Mouse (Mus musculus) E14TG2a.4 (cell line): Measurements from ENCODE around the gene Abracl.

ENCODE experiments used
- CTCF ChIP-seq: conservative IDR thresholded peaks from 2 replicates; pipeline ENCODE4 v1.5.1; 2014; ENCODE audit warnings: low read length
- NANOG ChIP-seq: IDR thresholded peaks from 2 replicates; pipeline ENCODE4 v1.6.1; 2014; ENCODE audit warnings: borderline replicate concordance, low read length, mixed read lengths
- POU5F1 ChIP-seq: IDR thresholded peaks from 2 replicates; pipeline ENCODE4 v1.6.1; 2014; ENCODE audit warnings: low read length, borderline replicate concordance

DNA sequence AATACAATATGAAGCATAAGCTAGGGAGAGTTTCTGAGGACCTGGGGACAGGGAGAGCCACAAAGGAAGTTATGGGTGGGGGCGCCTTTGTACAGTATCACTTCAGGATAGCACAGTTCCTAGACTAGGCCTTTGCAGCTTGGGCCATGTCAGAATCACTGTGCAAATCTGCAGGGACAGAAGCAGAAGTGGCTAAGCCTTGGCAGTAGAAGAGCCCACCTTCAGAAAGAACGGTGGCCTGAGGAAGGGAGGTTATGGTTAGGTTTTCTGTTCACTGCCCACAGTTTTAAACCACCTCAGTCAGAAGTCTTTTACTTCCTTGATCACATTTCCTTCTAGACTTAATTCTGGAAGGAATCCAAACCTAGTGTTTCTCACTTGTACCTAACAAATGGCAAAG is 47.5 kb upstream of the Abracl start:
- TF ChIP-seq CTCF (no peak), POU5F1 (no peak), NANOG (no peak)
